Mouse (Mus musculus) midbrain, embryonic 16.5 days (tissue): ENCODE measurements at regions not wholly inside any gene's neighbourhood (a gene's known extent, or its start where the extent isn't known, plus 50 kb on each side); places are given as distances from the start of the nearest gene placed in this dataset.

Source experiments
- ATAC-seq: fragments of 200-750 bp; cut with Nextera tagmentation; 2 replicates; pipeline ENCODE4 v1.8.0; 2017; ENCODE audit warnings: moderate TSS enrichment
- H3K27ac ChIP-seq: fragments of 300-500 bp; sonication (generic); 2 replicates; pipeline ENCODE4 v1.5.1; 2014; ENCODE audit warnings: mild to moderate bottlenecking, low read length, mixed read lengths
- H3K27me3 ChIP-seq: fragments of 300-500 bp; sonication (generic); 2 replicates; pipeline ENCODE4 v1.6.1; 2014; ENCODE audit warnings: low read depth, low read length, mixed read lengths; ENCODE audit not compliant: control insufficient read depth, insufficient read depth
- H3K36me3 ChIP-seq: fragments of 300-500 bp; sonication (generic); 2 replicates; pipeline ENCODE4 v1.6.1; 2014; ENCODE audit warnings: mild to moderate bottlenecking, low read length, moderate library complexity, mixed read lengths; ENCODE audit not compliant: control insufficient read depth, insufficient read depth
- H3K4me1 ChIP-seq: fragments of 300-500 bp; sonication (generic); 2 replicates; pipeline ENCODE4 v1.6.1; 2014; ENCODE audit warnings: mild to moderate bottlenecking, low read length, mixed read lengths; ENCODE audit not compliant: control insufficient read depth, insufficient read depth
- H3K4me2 ChIP-seq: fragments of 300-500 bp; sonication (generic); 2 replicates; pipeline ENCODE4 v1.6.1; 2014; ENCODE audit warnings: mild to moderate bottlenecking, low read length, mixed read lengths
- H3K4me3 ChIP-seq: fragments of 300-500 bp; sonication (generic); 2 replicates; pipeline ENCODE4 v1.5.1; 2014; ENCODE audit warnings: low read depth, mild to moderate bottlenecking, low read length, moderate library complexity, mixed read lengths
- H3K9ac ChIP-seq: fragments of 300-500 bp; sonication (generic); 2 replicates; pipeline ENCODE4 v1.6.1; 2014; ENCODE audit warnings: low read depth, low read length, mixed read lengths
- H3K9me3 ChIP-seq: fragments of 300-500 bp; sonication (generic); replicated peaks from 2 replicates; pipeline ENCODE4 v1.6.1; 2014; ENCODE audit warnings: mild to moderate bottlenecking, low read length, mixed read lengths; ENCODE audit not compliant: control insufficient read depth, poor library complexity, severe bottlenecking
- WGBS: fragments of 180-500 bp; shearing (Covaris S2); extraction: QIAGEN DNeasy Blood & Tissue Kit; methylation state at CpG from one replicate; pipeline ENCODE4 v1.1.7; 2014; 5-methylcytosine and 5-hydroxymethylcytosine counted together

DNA sequence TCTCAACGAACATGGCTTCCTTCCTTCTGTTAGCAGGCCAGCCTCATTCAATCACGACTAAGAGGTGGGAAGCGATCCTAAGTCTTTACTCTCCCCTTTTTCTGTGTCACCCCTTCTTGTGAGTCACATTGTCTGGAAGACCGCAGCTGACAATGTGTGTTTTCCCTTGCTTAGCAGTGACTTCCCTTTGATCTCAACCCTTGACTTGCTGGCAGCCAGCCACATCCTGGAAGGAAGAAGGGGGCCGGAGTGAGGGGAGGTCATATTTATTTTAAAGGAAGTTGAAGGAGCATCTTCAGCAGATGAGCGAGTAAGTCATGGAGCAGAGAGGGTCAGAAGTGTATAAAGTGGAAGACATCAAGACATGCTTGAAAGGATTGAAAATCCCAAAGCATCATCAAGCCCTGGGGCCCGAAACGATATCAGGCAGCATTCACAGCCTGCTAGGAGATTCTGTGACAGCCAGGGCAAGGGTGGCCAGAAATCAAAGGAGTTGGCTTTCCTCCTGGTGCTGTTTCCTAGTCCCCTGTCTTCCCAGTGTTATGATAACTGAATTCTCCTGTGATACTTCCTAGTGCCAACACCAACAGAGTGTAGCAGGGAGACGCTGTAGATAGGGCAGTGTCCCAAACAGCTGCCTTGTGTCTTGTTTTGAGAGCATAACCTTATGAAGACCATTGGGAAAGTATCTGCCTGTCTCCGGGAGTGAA is 245.9 kb downstream of the Ankrd16 start:
- no peaks in the 10 kb centered on the region for H3K36me3 ChIP-seq
- ATAC-seq, result no peak
- H3K27ac ChIP-seq, result no peak overlapping the region
- no peaks in the 10 kb centered on the region for H3K27me3 ChIP-seq
- no peaks in the 10 kb centered on the region for H3K4me1 ChIP-seq
- no peak overlapping the region for H3K4me3 ChIP-seq
- H3K4me2 ChIP-seq, result no peak overlapping the region
- H3K9ac ChIP-seq, result no peak overlapping the region
- no peaks in the 10 kb centered on the region for H3K9me3 ChIP-seq
- WGBS, result 54% methylated on average over 10 of the region's 10 CpGs

DNA sequence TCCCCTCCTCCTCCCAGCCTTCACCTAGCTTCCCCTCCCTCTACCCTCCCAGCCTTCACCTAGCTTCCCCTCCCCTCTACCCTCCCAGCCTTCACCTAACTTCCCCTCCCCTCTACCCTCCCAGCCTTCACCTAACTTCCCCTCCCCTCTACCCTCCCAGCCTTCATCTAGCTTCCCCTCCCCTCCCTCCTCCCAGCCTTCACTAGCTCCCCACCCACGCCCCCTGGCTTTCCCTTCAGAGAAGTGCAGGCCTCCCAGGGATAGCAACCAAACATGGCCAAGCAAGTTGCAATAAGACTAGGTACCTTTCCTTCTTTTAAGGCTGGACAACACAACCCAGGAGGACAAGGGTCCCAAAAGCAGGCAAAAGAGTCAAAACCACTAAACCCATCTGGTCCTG is 248.5 kb downstream of the Ankrd16 start:
- ATAC-seq, result no peak
- no peak overlapping the region for H3K27ac ChIP-seq
- no peak overlapping the region for H3K4me2 ChIP-seq
- no peaks in the 10 kb centered on the region for H3K27me3 ChIP-seq
- H3K36me3 ChIP-seq, result no peaks in the 10 kb centered on the region
- no peaks in the 10 kb centered on the region for H3K4me1 ChIP-seq
- H3K9ac ChIP-seq, result no peak overlapping the region
- no peak overlapping the region for H3K4me3 ChIP-seq
- H3K9me3 ChIP-seq, result no peaks in the 10 kb centered on the region
- 50% methylated on average over 1 of the region's 1 CpGs for WGBS

DNA sequence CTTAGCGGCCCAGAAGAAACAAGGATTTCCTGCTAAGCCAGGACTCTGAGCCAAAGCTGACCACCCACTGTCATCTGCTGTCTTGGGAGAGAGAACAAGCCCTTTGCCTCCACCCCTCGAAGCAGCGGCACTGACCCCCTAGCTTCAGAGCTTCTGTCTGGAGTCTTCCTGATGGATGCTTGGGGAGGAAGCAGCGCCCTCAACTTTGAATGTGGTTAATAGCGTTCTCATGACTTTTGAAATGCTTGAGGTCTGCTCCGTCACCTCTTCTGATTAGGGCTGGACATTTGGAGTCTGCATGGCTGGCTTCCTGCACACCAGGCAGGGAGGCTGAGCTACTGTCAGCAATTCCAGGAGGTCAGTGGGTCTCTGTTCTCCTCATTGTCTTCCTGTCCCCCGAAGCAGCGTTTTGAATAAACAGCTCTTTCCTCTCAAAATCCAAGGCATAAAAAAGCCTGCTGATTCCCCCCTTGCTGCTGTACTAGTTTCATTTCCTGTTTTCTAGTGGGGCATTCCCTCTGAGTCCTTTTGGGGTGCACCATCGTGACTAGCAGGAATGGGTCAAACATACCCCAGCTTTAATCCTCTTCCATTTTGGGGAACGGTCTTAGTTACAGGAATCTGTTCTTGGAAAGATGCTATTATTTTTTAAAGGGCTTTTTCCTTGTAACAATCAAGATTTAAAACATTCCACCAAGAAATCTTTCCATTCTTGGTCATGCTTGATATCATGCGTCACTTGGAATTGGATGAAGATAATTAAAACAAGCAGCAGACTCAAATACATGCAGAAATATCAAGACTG is 256.0 kb downstream of the Ankrd16 start:
- no peak overlapping the region for H3K4me2 ChIP-seq
- no peak for ATAC-seq

DNA sequence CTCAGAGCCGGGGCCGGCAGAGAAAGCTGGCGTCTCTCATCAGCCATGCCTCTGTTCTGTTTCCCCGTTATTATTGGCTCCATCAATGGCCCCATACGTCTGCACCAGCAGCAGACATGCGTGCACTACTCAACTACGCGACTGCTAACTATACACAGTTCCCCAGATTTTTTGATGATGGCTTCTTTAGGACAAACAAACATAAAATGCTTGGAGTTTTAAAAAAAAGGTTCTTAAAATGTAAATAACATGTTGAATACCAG is 256.6 kb downstream of the Ankrd16 start:
- WGBS, result 79% methylated on average over 8 of the region's 8 CpGs
- Histone ChIP-seq H3K27ac (no peak overlapping the region), H3K36me3 (no peaks in the 10 kb centered on the region), H3K9me3 (no peaks in the 10 kb centered on the region), H3K27me3 (no peaks in the 10 kb centered on the region), H3K4me2 (no peak overlapping the region), H3K4me3 (no peak overlapping the region), H3K9ac (no peak overlapping the region), H3K4me1 (no peaks in the 10 kb centered on the region)
- ATAC-seq, result no peak

More for the DNA sequence above, 256.0 kb downstream of the Ankrd16 start:
- H3K36me3 ChIP-seq, result no peaks in the 10 kb centered on the region
- 74% methylated on average over 11 of the region's 11 CpGs for WGBS
- H3K9ac ChIP-seq, result no peak overlapping the region
- H3K4me3 ChIP-seq, result no peak overlapping the region
- no peaks in the 10 kb centered on the region for H3K9me3 ChIP-seq
- H3K27ac ChIP-seq, result no peak overlapping the region
- H3K27me3 ChIP-seq, result no peaks in the 10 kb centered on the region
- H3K4me1 ChIP-seq, result no peaks in the 10 kb centered on the region

DNA sequence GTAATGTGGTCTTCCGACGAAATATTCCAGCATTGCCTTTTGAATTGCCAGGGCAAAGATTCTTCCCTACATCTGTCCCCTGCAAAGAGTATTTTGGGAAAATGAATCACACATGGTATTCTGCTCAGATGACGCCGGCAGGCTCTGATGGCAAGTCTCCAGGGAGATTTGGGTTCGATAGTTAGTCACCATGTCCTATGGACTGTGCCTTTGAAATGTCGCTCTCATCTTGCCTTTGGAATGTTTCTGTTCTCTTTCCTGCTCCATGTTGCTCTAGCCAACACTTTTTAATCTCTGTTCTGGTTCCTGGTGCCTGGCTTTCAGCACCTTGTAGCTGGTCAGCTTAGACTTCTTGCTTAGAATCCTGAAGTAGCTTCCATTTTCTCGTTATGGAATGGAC is 252.3 kb downstream of the Itga8 start:
- H3K4me3 ChIP-seq, result no peak overlapping the region
- WGBS, result 79% methylated on average over 7 of the region's 7 CpGs
- no peaks in the 10 kb centered on the region for H3K36me3 ChIP-seq
- no peaks in the 10 kb centered on the region for H3K27me3 ChIP-seq
- no peak for ATAC-seq
- H3K27ac ChIP-seq, result no peak overlapping the region
- peaks cover 2% of the 10 kb centered on the region; the same call in 1 of the 2 replicates for H3K4me1 ChIP-seq
- H3K4me2 ChIP-seq, result no peak overlapping the region
- H3K9me3 ChIP-seq, result no peaks in the 10 kb centered on the region
- no peak overlapping the region for H3K9ac ChIP-seq

DNA sequence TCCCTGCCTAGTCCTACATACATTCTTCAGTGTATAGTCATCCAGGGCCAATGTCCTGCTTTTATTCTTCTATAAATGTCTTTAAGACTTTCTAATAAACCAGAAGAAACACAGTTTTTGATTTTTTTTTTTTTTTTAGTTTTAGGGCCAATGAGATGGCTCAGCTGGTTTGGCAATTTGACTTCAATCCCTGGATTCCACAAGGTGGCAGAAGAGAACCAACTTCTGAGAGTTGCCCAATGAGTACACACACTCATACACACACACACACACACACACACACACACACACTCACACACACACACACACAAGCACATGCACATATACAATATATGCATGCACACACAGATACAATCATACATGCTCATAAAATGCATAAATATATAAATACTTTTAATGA is 251.8 kb downstream of the Itga8 start:
- H3K9ac ChIP-seq, result no peak overlapping the region
- no peaks in the 10 kb centered on the region for H3K36me3 ChIP-seq
- no peak overlapping the region for H3K4me2 ChIP-seq
- H3K27ac ChIP-seq, result no peak overlapping the region
- no peaks in the 10 kb centered on the region for H3K27me3 ChIP-seq
- ATAC-seq, result no peak
- no peak overlapping the region for H3K4me3 ChIP-seq
- peaks cover 2% of the 10 kb centered on the region; the same call in 1 of the 2 replicates for H3K4me1 ChIP-seq
- no peaks in the 10 kb centered on the region for H3K9me3 ChIP-seq

DNA sequence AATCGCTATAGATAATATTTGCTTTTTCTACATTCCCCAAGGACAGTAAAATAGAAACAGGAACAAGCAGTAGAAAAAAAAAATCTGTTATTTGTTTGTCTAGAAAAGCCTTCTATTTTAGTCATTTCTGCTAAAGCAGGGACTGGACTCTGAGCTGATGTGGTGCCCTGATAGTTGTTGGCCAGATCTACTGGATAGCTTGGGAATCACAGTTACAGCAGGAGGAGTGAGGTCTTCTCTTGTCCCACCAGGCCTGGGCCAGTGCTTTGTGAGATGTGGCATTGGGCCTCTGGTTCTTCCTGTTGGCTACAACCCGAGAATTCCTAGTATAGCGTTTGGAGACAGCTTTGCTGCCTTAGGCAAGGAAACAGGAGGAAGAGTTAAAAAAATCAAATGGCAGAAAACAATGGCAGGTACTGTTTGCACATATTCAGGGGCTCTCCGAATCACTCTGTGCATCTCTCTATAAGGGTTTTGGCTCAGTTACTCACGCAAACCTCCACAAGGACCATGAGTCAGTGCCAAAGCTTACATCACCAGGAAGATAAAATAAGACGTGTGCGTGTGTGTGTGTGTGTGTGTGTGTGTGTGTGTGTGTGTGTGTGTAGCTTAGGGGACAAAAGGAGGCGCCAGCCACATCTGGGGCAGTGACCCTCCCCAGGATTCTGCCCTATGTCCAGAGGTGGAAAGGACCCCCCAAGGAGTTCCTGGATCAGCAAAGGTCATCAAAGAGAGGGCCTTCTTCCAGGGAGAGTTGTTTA is 248.1 kb downstream of the Itga8 start:
- ATAC-seq, result no peak
- H3K4me3 ChIP-seq, result no peak overlapping the region
- WGBS, result 64% methylated on average over 8 of the region's 8 CpGs

DNA sequence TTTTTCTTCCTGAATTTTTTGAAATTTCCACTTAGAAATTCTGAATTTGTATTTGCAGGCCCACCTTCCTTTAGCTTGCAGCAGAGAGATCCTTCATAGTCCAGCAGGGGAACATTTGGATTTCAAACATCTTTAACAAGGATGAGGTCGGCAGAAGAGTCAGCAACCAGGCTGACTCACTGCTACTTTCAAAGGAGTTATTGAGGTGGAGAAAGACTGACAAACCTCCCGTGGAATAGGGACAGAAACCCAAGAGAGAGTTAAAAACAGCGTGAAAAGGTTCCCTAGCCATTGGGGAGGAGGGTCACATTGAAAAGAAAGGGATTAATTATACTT is 247.6 kb downstream of the Itga8 start:
- Histone ChIP-seq H3K27me3 (no peaks in the 10 kb centered on the region), H3K36me3 (no peaks in the 10 kb centered on the region), H3K9me3 (no peaks in the 10 kb centered on the region), H3K4me1 (peaks cover 2% of the 10 kb centered on the region; the same call in 1 of the 2 replicates), H3K4me3 (no peak overlapping the region), H3K4me2 (no peak overlapping the region), H3K9ac (no peak overlapping the region), H3K27ac (no peak overlapping the region)
- ATAC-seq, result no peak
- WGBS, result 7% methylated on average over 3 of the region's 3 CpGs

More for the DNA sequence above, 248.1 kb downstream of the Itga8 start:
- no peak overlapping the region for H3K9ac ChIP-seq
- H3K4me1 ChIP-seq, result peaks cover 2% of the 10 kb centered on the region; the same call in 1 of the 2 replicates
- H3K4me2 ChIP-seq, result no peak overlapping the region
- H3K36me3 ChIP-seq, result no peaks in the 10 kb centered on the region
- no peaks in the 10 kb centered on the region for H3K27me3 ChIP-seq
- H3K9me3 ChIP-seq, result no peaks in the 10 kb centered on the region
- no peak overlapping the region for H3K27ac ChIP-seq
